Mouse (Mus musculus) heart, adult 18-20 months (tissue): ENCODE measurements at regions not wholly inside any gene's neighbourhood (a gene's known extent, or its start where the extent isn't known, plus 50 kb on each side); places are given as distances from the start of the nearest gene placed in this dataset.
"Not testable (repeated sequence)": the region's sequence is repeated elsewhere in the genome, so short reads cannot be mapped to it uniquely, and the experiment has no call there.

ENCODE experiments used
- DNase-seq, 2 experiments: peaks; one replicate each; pipeline ENCODE4 v3.0.0; 2021 to 2022; ENCODE audit warnings: mixed read lengths in 1 of 2

- no peak for DNase-seq
Observed at GRCm38 (mm10) chr13:104549016-104549415, 243.3 kb upstream of the Srek1ip1 start.

DNA sequence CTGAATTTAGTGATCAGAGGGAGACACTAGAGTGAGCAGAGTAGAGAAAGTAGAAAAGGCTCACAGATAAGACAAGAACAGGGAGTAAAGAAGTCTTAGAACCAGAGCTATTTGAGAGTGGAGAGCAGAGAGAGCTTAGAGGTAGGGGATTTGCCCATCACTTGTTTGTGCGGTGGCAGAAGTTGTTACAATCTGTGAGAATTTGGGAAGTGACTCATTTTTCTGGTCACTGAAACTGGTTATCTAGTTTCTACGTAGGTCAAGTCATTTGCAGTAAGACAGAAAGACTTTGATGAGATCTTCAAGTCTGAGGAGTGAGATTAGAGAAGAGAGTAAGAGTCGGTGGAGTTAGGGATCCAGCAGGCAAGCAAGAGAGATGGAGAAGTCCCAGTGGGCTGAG, 239.0 kb upstream of the Srek1ip1 start:
- no peak for DNase-seq

GRCm38 (mm10) chr13:104556609-104557008, 235.7 kb upstream of the Srek1ip1 start:
- DNase-seq, result not testable (repeated sequence)

DNA sequence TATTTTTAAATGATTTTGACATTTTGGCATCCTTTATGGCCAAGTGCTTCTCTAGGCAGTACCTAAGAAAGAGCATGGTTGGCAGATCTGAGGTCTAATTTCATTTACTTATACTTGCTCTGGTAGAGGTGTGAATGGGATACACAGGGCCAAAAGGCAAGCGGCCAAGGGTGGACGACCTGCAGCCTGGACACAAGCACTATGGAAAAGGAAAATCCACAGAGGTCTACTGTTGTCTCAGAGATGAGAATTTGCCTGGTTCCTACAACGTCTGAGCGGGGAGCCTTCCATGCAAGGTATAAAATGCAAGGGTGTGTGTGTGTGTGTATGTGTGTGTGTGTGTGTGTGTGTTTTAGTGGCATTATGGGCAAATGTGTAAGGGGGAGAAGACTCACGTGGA, 232.4 kb upstream of the Srek1ip1 start:
- DNase-seq, result no peak

- DNase-seq, result peak; percentile 19 to 25
Observed at GRCm38 (mm10) chr13:104560500-104561114, 231.7 kb upstream of the Srek1ip1 start.

DNA sequence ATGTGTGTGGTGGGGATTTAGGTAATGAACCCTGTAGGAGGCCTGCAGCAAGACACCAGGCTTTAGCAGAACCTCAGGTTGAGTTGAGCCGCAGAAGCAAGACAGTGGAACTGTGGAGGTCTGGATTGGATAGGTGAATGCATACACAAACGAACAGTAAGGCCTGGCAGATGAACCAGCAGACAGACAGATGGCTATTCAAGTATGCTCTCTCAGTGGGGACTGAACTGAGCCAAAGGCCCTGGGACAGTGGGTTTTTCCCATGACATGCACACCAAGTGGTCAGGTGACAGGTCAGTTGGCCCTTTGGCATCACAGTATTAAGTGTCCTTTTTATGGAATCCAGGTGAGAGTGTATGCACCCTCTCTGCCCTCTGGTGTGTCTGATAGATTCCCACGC, 229.7 kb upstream of the Srek1ip1 start:
- DNase-seq, result no peak

GRCm38 (mm10) chr13:104563019-104563418, 229.3 kb upstream of the Srek1ip1 start:
- no peak for DNase-seq

DNA sequence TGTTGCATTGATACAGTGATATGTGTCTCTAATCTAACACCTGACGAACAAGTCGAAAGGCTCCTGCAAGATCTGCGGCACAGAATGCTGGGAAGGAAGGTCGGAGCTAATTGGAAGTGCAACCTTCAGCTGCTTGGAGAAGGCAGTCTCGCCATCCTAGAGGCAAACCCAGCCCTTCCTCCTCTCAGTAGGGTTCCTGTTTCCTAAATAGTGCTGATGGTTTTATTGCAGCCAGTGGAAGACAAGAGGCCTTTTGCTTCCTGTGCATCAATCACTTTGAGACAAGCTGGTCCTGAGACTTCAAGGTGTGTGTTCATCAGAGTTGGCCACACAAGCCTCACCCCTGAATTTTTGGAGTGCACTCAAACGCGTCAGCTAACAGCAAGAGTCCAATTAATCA, 228.4 kb upstream of the Srek1ip1 start:
- DNase-seq, result no peak

DNA sequence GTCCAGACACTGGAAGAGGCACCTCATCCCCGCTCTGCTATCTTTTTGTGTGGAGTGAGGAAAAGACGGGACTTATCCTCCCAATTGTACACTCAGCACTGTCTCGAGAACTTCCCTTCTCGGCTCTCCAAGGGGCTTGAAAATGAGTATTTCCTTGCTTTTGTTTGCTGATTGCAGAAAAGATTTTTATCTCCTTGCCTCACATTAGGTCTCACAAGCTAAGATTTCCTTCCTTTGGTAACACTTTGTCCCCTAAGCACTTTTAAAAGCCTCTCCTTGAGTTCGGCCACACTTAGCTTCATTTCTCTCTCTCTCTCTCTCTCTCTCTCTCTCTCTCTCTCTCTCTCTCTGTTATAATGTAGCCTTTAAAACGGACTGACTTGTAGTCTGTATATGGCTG, 222.5 kb upstream of the Srek1ip1 start:
- DNase-seq, result no peak

DNA sequence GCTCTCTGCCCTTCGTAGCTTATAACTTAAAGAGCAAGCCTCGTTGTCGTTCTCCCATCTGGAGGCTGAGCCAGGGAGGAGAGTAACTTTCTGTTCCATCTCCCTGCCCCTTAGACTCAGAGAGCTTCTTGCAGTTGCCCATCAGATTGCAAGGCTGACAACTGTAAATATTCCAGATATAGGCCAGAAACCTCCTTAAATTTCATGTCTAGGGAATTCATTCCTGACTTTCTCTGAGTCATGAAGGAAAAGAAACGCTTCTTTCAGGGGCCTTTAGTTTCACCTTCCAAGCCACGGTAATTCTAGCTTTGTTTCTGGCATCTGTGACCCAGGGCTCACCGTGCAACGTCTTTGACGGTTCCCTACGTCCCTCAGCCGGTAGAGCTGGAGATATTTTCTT, 220.0 kb upstream of the Srek1ip1 start:
- DNase-seq, result no peak

- DNase-seq, result no peak
Observed at GRCm38 (mm10) chr13:104574396-104574795, 217.9 kb upstream of the Srek1ip1 start.

DNA sequence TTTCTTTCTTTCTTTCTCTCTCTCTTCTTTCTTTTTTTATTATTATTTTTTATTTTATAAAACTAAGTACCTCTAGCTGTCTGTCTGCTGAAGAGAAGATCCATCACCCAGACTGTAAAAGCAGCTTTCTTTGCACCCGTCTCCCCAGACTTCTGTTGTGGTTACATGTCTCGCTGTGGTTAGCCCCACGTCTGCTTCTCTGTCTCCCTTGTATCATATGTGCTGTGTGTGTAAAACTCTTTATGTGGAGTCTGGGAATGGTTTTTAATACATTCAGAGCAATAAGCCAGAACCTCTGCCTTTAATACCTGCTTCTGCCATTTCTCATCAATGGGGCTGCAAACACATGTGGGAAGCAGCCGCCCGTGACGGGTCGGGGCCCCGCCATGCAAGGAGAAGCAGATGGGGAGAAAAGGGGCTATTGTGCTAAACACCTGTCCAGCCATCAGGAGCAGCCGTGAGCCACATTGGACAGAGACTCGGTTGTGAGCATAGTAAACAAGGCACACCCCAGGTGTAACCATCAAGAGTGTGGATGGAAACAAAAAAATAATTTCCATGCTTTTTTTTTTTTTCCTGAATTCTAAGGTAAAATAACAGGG, 216.0 kb upstream of the Srek1ip1 start:
- no peak for DNase-seq

DNA sequence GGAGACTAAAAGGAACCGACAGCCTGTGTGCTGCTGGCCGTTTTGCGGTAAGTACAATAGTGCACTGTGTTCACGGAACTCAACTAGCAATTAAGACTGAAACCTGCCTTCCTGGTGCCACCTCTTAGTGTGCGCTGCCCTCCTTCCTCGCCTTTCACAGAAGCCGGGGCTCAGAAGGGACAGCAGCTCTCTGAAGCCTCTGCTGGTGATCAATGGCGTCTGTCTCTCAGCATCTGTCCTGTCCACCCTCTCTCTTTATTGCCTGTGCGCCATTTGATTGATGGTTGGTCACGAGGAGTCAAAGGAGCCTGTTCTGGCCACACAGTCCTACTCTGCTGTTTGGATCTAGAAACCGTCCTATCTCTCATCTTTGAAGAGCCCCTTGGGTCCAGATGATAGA, 214.4 kb upstream of the Srek1ip1 start:
- DNase-seq, result no peak

- DNase-seq, result no peak
Observed at GRCm38 (mm10) chr13:104580686-104581350, 211.5 kb upstream of the Srek1ip1 start.
